Mouse (Mus musculus): ENCODE results near the gene Mamstr.
A peak's percentile ranks its signal among the peaks of the same experiment; 100 is the strongest.

The Mamstr gene

DNA sequence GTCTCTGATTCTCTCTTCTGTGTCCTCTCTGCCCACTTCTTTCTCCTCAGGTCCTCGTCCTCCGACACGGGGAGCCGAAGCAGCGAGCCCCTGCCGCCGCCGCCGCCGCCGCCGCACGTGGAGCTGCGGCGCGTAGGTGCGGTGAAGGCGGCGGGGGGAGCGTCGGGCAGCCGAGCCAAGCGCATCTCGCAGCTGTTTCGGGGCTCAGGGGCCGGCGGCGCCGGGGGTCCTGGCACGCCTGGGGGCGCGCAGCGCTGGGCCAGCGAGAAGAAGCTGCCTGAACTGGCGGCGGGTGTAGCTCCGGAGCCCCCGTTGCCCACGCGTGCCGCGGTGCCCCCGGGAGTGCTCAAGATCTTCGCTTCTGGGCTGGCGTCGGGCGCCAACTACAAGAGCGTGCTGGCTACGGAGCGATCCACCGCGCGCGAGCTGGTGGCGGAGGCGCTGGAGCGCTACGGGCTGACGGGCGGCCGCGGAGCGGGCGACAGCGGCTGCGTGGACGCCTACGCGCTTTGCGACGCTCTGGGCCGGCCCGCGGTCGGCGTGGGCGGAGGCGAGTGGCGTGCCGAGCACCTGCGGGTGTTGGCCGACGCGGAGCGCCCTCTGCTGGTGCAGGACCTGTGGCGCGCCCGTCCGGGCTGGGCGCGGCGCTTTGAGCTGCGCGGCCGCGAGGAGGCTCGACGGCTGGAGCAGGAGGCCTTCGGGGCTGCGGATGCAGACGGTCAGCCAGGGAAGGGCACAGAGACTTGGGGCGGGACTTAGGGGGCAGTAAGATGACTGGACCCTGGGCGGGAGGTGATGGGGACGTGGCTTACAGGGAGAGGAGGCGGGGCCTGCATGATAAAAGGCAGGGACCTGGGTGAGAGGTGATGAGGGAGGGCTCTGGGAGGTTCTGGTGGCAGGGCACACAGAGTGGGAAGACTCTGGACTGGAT is 11.1 kb upstream of the Mamstr start:
- peak; percentile 89 for DNase-seq (ENCODE audit: low spot score)

DNA sequence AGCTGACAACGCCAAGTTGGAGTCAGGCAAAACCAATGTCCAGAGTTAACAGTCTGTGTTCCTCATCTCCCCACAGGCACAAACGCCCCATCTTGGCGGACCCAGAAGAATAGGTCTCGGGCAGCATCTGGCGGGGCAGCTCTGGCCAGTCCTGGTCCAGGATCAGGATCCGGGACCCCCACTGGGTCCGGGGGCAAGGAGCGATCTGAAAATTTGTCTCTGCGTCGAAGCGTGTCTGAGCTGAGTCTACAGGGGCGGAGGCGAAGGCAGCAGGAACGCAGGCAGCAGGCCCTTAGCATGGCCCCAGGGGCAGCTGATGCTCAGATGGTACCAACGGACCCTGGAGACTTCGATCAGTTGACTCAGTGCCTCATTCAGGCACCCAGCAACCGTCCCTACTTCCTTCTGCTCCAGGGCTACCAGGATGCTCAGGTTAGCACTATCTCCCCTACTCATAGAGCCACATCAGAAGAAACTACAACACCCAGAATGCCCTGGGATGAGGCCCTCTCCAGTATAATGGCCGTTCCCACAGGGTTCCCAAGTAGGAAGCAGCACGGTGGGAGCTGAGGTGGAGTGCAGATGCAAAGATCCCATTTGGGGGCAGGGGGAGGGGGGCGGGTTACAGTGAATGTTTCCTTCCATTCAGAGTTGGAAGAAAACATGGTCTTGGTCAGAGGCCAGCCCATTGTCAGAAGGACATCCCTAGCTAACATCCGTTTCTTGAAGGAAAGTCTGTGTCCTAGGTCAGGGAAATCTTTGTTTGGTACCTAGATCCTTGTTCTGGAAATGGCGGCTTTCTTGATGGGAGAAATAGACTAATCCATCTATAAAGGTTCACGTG is 9.5 kb upstream of the Mamstr start:
- DNase-seq (ENCODE audit: low spot score), result no peak

DNA sequence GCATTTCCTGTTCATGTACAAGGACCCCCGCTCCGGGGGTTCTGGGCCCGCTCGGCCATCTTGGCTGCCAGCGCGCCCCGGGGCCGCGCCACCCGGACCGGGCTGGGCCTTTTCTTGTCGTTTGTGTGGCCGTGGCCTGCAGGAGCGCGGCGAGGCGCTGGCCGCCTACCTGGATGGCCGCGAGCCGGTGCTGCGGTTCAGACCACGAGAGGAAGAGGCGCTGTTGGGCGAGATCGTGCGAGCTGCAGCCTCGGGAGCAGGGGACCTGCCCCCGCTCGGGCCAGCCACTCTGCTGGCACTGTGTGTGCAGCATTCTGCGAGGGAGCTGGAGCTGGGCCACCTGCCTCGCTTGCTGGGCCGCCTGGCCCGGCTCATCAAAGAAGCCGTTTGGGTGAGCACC is 7.3 kb upstream of the Mamstr start:
- peak; percentile 71 for DNase-seq (ENCODE audit: low spot score)

DNA sequence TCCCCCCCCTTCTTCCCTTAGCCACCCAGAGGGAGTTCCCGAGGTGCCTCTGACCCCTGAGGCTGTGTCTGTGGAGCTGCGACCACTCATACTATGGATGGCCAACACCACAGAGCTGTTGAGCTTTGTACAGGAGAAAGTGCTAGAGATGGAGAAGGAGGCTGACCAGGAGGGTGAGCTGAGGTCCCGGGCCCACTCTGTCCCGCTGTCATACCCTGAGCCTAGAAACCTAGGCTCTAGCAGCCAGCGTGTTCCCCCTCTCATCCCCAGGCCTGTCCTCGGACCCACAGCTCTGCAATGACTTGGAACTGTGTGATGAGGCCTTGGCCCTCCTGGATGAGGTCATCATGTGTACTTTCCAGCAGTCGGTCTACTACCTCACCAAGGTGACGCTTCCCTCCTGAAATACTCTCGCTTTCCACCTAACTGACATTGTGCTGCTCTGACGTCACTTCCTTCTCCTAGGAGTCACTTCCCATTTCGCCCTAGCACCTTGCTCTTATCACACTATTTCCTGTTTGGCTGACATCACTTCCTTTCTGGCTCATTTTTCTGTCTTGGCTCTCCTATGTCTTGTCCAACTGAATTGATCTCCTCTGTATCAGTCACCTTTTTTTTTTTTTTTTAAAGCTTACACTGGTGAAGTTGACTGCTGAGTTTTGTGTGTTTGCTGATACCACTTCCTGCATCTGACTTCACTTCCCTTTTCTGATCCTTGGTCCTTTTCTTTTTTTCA is 4.7 kb upstream of the Mamstr start:
- DNase-seq (ENCODE audit: low spot score), result peak; percentile 43

DNA sequence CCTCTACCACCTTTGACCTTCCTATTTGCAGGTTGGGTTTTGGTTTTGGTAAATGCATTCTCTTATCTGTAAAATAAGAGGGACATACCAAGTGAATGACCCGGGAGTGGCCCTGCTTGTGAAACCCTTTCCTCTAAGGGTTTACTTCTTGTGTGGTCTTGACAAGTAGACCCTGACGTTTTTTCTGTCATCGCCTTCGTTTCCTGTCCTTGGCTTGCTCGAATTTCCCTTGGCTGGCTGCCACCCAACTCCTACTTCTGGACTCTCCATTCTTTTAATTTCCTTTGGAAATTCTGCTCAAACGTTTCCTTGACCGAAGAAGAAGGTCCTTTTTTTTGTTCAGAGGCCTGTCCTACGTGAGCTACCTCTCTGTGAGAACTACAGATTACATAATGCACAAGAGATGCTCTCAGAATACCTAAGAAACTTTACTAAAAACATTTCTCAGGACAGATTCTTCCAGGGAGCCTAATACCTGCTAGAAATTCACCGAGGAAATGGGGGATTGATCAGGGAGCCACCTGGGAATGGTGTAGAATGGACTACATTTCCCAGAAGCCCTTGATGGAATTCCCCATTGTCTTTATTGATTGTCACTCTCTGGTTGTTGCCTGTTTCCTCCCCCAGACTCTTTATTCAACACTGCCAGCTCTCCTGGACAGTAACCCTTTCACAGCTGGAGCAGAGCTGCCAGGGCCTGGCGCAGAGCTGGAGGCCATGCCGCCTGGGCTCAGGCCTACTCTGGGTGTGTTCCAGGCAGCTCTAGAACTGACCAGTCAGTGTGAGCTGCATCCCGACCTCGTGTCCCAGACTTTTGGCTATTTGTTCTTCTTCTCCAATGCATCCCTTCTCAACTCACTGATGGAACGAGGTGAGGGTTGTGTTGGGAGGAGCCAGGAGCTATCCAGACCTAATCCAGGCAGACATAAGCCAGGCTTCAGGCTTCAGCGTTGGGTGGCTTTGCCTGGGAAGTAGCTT is 3.8 kb upstream of the Mamstr start:
- no peak for DNase-seq (ENCODE audit: low spot score)

DNA sequence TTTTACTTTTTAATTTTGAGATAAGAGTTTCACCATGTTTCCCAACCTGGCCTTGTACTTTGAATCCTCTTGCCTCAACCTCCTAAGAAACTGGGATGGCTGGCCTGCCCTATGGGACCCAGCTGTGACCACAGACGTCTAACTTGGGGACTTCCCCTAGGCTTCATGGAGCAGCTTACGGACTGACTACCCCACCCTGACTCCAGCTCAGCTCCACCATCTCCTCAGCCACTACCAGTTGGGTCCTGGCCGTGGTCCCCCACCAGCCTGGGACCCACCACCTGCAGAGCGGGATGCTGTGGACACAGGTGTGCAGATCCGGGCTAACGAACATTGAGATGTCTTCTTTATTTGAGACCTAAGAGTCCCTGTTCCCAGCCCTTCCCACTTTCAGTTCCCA is 2.1 kb upstream of the Mamstr start:
- DNase-seq (ENCODE audit: low spot score), result no peak

DNA sequence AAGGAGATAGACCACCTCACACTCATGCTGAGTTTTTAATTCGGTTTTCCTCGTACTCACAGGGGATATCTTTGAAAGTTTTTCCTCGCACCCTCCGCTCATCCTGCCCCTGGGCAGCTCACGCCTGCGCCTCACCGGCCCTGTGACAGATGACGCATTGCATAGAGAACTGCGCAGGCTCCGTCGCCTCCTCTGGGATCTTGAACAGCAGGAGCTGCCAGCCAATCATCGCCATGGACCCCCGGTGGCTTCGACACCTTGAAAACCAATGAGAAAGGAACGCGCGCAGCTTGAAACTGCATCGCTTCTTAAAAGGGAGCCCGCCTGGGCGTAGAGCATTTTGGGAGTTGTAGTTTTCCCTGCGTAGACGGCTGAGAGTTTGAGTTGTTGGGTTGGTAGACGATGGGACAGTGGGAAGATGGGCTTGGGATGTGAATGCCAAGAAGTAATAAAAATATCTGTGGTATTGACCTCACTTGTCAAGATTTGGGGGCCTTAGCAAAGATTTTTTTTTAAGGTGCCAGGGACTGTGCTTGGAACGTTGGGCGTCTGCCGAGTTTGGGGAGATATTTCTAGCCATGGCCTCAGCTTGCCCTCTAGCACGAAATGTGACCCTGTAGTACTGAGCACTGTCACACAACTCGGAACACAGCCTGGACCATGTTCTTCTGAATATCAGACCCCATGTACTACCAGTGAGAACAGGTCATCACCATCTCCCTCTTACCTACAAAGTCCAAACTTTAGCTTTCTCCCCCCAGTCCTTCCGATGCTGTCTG is 965 bp upstream of the Mamstr start:
- DNase-seq (ENCODE audit: low spot score), result peak; percentile 98

DNA sequence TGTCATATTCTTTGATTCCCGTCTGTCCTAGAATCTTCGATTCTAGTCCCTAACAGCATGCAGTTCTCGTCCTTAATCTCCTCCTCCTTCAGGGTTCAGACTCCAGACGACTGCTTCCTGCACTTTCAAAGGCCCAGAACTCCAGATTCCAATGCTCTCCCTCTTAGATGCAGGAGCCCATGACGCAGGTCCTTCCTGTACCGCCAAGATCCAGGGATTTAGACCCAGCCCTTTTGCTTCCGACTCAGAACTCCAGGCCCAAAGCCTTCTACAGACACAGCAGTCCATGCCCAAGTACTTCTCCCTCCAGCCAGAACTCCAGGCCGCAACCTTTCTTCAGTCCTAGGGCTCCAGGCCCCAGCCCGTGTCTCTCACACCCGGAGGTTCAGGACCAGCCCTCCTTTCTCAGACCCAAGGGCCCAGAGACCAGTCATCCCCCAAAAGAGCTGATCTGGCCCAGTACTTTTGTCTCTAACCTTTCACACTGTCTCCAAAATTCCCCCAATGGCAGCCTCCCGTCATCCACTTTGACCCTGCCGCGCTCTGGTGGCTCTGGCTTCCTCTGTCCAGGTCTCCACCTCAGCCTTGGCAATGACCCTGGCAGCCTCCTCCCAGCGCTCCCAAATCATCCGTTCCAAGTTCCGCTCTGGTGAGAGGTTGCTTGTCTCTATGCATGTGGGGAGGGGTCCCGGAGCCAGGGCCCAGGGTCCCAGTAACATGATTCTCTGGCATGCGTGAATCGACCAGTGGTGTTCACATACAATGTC is 597 bp downstream of the Mamstr start:
- DNase-seq (ENCODE audit: low spot score), result no peak

DNA sequence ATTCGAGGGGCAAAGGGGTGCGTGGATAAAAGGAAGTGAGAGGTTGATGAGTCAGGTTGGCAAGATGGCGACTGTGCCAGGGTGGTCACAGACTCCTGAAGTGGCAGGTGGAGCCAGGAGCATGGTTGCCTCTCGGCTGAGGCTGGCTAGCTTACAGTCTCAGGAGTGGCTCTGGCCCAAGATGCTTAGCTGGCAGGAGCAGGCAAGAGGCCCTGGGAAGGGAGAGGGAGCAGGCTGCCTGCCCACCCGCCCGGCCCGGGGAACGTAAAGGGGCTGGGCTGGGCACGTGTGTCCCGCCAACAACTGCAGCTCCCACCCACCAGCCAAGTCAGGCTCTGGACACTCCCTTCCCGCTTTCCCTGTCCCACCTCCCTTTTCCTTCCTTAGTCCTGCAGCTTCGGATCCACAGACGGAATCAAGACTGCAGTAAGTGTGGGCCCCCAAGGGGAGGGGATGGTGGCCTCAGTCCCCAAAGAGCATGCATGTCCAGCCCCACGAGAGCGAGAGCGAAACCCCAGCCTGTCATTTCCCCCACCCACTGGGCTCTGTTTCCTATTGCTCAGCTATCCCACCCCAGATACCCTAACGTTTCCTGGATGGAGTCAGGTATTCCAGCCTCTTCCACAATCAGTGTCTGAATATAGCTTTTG is 1.7 kb downstream of the Mamstr start:
- no peak for DNase-seq (ENCODE audit: low spot score)

DNA sequence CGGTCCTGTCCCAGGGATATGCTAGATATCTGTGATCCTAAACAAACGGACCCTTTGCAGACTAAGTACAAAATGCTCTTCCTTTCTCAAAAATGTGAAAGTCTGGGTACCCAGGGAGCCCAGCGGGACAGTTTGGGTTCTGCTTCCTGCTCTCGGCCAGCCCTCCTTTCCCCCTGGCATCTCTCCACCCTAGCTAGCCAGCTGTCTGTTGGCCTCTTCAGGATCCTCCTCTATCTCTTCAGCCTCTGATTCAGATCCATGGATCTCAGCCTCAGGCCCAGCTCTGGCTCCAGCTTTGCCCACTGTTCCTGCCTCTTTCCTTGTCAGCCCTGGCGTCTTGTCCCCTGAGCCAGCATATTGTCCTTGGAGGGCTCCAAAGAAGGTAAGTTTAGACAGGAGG is 2.3 kb downstream of the Mamstr start:
- DNase-seq (ENCODE audit: low spot score), result no peak

DNA sequence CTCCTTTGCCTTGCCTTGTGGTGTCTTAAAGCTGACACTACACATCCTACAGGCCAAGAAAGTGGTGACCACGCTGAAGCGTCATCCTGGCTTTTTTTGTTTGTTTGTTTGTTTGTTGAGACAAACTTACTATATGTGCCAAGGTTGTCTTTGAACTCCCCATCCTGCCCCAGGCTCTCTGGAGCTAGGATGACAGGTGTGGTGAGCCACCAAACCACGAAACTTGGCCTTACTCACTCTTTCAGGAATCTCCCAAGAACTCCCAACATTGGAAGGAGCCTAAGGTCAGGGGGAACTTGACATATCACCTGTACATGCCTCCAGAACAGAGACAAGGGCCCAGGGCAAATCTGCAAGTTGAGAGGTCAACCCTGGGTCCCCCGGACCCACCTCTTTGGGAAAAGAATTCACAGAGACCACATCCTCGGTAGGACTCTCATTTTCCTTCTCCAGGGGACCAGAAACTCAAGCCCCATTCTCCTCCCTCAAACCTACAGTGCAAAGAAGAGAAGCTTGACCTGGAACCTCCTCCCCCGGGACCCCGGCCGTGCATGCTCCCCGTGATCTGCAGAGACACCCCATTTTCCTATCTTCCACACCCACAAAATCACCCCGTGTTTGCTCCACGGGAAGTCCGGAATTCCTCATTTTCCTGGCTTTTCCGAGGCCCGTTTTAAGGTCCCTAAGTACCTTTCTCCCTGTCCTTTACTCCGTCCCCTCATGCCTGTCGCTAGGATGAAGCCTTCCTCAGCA is 2.9 kb downstream of the Mamstr start:
- no peak for DNase-seq (ENCODE audit: low spot score)

DNA sequence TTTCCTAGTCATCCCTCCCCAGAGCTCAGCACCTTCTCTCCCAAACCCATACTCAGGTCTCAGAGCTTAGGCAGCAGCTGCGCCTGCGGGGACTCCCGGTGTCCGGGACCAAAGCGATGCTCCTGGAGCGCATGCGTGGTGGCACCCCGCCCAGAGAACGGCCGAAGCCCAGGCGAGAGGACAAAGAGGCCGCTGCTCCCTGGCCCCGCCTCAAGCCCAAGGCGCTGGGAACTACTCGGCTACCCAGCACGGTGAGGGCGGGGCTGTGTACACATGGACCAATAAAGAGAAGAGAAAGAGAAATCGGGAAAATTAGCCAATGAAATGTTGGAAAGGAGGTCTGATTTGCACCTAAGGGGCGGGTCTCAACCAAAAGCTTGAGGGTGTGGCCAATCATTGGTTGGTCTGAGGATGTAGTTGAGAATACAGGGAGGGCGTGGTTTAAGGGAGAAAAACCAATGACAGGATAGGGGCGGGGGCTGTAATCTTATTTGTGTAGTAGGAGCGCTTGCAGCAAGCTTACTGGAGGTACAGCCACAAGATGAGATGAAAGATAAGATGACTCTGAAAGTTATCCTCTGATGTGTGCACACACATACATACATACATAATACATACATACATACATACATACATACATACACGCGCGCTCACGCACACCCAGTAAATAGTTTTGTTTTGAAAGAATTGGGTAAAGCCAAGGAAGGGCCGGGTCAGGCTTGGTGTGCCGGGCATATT is 3.8 kb downstream of the Mamstr start:
- DNase-seq (ENCODE audit: low spot score), result peak; percentile 99

DNA sequence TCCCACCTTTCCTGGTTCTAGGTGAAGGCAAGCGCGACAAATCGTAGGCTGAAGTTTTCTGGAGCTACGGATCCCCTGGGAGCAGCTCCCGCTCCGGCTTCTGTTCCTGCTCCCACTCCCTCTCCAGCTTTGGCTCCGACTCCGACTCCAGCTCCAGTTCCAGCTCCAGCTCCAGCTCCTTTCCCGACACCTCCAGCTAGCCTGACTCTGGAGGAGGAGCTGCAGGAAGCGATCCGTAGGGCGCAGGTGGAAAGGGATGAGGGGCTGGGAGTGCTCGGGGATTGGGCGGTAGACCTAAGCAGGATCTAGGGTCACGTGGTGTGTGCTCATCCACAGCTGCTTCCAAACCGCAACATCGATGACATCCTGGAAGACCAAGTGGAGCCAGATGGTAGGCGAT is 4.4 kb downstream of the Mamstr start:
- peak; percentile 66 for DNase-seq (ENCODE audit: low spot score)

DNA sequence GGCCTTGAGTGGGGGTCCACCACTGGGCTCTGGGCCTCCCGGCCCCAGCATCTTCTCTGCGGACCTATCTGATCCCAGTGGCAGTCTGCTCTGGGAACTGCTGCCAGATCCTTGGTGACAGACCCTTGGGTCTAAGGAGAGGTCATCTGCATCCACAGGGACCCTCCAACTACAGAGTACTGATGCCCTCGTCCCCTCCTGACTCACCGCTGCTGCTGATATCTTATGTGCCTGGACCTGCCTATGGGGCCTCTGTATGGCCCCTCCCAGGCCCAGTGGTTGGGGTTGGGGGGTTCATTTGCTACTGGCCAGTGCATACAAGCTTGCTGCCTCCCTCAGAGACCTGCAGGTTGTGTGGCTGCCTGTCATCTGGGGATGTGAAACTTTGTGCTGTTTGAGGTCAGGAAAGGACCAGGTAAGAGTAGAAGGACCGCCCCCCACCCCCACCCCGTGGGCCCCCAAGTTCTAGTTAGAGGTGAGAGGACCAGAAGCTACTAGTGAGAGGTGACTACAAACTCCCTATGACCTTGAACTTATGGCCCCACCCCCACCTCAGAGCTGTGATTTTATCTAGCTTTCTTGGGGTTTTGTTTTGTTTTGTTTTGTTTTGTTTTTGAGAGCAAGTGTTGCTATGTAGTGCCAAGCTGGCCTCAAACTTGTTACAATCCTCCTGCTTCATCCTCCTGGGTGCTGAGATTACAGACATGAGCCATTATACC is 5.3 kb downstream of the Mamstr start:
- no peak for DNase-seq (ENCODE audit: low spot score)

DNA sequence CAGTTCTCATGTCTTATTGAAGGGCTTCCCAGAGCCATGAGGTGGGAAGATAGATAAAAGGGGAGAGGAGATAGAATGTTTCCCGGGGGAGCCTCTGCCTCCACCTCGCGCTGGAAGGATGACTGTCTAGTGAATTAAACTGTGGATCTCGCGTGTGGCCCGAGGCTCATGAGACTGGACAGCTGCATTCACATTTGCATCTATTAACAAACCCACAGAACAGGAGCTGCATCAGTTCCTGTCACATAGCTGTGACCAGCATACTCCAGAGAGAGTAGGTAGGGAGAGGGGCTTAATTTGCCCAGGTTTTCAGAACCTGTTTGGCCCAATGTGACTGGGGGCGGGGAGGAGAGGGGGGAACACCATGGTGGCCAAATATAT is 5.8 kb downstream of the Mamstr start:
- DNase-seq (ENCODE audit: low spot score), result no peak

DNA sequence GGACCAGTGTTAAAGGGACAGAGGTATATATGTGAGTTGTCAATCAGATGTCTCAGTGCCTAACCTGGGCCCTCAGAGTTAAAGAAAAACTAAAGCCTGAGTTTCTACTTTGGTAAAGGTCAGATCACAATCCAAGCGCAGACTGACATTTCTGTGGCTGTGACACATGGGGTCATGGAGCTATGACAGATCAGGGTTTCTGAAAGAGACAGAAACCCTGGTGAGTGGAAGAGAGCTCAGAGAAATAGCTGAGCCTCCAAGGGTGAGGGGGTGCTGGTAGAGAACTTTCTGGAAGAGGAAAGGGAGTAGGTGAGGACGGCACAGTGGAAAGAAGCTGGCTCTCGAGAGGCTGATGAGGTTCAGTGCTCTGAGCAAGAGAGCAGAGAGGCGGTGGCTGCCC is 6.9 kb downstream of the Mamstr start:
- no peak for DNase-seq (ENCODE audit: low spot score)

DNA sequence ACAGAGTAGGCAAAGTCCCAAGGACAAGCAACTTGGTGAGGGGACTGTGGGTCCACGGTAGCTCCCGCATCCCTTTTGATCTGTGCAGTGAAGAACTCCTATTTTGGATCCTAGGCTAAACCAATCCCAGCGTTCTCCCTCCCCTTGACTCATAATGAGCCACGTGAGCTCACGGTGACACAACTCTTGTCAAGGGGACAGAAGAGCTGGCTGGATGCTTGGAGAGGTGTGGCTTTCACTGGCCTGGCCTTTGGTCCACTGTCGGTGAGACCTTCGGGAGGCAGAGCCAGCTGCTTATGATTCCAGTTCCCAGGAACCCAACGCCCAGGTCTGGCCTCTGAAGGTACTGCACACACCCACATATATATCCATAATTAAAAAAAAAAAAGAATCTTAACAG is 9.6 kb downstream of the Mamstr start:
- no peak for DNase-seq (ENCODE audit: low spot score)
